Mouse (Mus musculus): ENCODE results near the gene Itgb7. TPM values are rescaled to one million over a fixed set of nuclear protein-coding genes. Genes with fewer than 3 reads are reported as not detected.

The Itgb7 gene
- polyA plus RNA-seq, 1 experiment from 2014 or later = 0.57 TPM

DNA sequence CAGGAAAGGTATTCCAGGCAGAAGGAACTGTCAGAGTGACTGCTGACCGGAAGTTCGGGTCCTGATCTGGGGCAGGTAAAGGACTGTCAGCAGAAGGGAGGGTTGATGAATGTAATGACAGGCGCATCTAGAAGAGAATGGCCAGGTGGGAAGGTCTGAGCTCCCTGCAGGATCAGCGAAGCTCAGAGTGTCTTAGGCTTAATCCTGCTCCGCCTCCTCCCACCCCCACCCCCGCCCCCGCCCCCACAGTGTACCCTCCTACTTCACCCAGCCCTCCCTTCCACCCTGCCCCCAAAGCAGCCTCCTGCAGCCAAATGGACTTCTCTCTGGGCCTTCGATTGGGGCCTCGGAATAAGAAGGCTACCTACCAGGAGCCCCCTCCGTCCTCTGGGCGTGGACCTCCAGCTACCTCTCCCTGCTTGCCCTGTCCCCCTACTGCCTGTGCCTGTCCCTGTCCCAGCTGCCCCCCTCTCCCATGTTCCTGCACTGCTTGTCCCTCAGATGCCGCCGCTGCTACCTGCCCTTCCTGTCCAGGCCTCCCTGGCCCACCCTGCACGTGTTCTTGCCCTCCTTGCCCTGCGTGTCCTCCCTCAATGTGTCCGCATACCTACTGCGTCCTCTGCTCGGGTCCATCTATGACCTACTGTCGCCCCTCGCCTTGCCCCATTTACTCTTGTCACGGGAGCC lies 38.7 kb upstream of the Itgb7 start, which contains the start of gene Gm9918:
Gm9918 (plus strand) TSS at position 290 of the 687 bp plus-strand sequence.
- Histone ChIP-seq H3K4me3 (ENCODE audit: low read depth, low read length) (peak within 1 kb of the TSS; percentile 22), H3K4me2 (ENCODE audit: low read depth, severe bottlenecking) (peak within 1 kb of the TSS; percentile 47), H3K27me3 (ENCODE audit: control insufficient read depth, insufficient read depth, low read length) (no peaks in the 10 kb centered on the region), H3K9ac (ENCODE audit: low read length) (peak within 1 kb of the TSS; percentile 46), H3K36me3 (ENCODE audit: control insufficient read depth, insufficient read depth, low read length) (no peaks in the 10 kb centered on the region), H3K4me1 (ENCODE audit: control insufficient read depth, insufficient read depth, low read length) (peaks cover 18% of the 10 kb centered on the region), H3K27ac (replicated peaks; ENCODE audit: low read depth, low read length) (no peak within 1 kb of the TSS), H3K9me3 (ENCODE audit: control insufficient read depth, low read length) (no peaks in the 10 kb centered on the region)
- peak; percentile 62; the same call in 1 of the 2 replicates for ATAC-seq (ENCODE audit: insufficient number of reproducible peaks, low FRiP score, low TSS enrichment, low read depth)
- WGBS = 10% methylated on average over 21 of the region's 21 CpGs
- DNase-seq (ENCODE audit: low spot score) = peak; percentile 39

DNA sequence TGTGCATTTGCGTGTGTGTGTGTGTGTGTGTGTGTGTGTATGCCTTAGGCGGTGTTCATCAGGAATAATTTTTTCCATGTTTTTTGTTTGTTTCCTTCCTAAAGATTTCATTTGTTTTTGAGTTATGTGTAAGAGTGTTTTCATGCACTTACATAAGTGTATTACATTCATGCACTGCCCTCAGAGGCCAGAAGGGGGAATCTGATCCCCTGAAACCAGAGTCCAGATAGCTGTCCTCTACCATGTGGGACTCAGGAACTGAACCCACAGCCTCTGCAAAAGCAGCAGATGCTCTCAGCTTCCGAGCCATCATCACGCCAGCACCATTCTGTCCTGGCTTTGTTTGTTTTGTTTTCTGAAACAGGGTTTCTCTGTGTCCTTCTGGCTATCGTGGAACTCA lies 33.8 kb upstream of the Itgb7 start:
- H3K9me3 ChIP-seq (ENCODE audit: control insufficient read depth, low read length) = no peaks in the 10 kb centered on the region
- no peaks in the 10 kb centered on the region for H3K36me3 ChIP-seq (ENCODE audit: control insufficient read depth, insufficient read depth, low read length)
- H3K4me2 ChIP-seq (ENCODE audit: low read depth, severe bottlenecking) = no peak overlapping the region
- no peaks in the 10 kb centered on the region for H3K27me3 ChIP-seq (ENCODE audit: control insufficient read depth, insufficient read depth, low read length)
- no peak overlapping the region for H3K27ac ChIP-seq (replicated peaks; ENCODE audit: low read depth, low read length)
- H3K4me1 ChIP-seq (ENCODE audit: control insufficient read depth, insufficient read depth, low read length) = peaks cover 11% of the 10 kb centered on the region
- no peak overlapping the region for H3K4me3 ChIP-seq (ENCODE audit: low read depth, low read length)
- no peak for ATAC-seq (ENCODE audit: insufficient number of reproducible peaks, low FRiP score, low TSS enrichment, low read depth)
- no peak for DNase-seq (ENCODE audit: low spot score)
- H3K9ac ChIP-seq (ENCODE audit: low read length) = no peak overlapping the region
- 94% methylated on average over 5 of the region's 5 CpGs for WGBS

GRCm38 (mm10) chr15:102263037-102263436 lies 31.3 kb upstream of the Itgb7 start:
- no peaks in the 10 kb centered on the region for H3K27me3 ChIP-seq (ENCODE audit: control insufficient read depth, insufficient read depth, low read length)
- WGBS = 84% methylated on average over 2 of the region's 2 CpGs
- no peaks in the 10 kb centered on the region for H3K36me3 ChIP-seq (ENCODE audit: control insufficient read depth, insufficient read depth, low read length)
- H3K9me3 ChIP-seq (ENCODE audit: control insufficient read depth, low read length) = no peaks in the 10 kb centered on the region
- no peak overlapping the region for H3K4me3 ChIP-seq (ENCODE audit: low read depth, low read length)
- H3K4me1 ChIP-seq (ENCODE audit: control insufficient read depth, insufficient read depth, low read length) = peaks cover 19% of the 10 kb centered on the region
- DNase-seq (ENCODE audit: low spot score) (no peak), ATAC-seq (ENCODE audit: insufficient number of reproducible peaks, low FRiP score, low TSS enrichment, low read depth) (no peak)
- no peak overlapping the region for H3K27ac ChIP-seq (replicated peaks; ENCODE audit: low read depth, low read length)
- H3K4me2 ChIP-seq (ENCODE audit: low read depth, severe bottlenecking) = no peak overlapping the region
- H3K9ac ChIP-seq (ENCODE audit: low read length) = no peak overlapping the region

- Histone ChIP-seq H3K27ac (replicated peaks; ENCODE audit: low read depth, low read length) (no peak overlapping the region), H3K27me3 (ENCODE audit: control insufficient read depth, insufficient read depth, low read length) (no peaks in the 10 kb centered on the region), H3K9me3 (ENCODE audit: control insufficient read depth, low read length) (no peaks in the 10 kb centered on the region), H3K9ac (ENCODE audit: low read length) (no peak overlapping the region), H3K4me3 (ENCODE audit: low read depth, low read length) (no peak overlapping the region), H3K4me1 (ENCODE audit: control insufficient read depth, insufficient read depth, low read length) (peaks cover 24% of the 10 kb centered on the region), H3K36me3 (ENCODE audit: control insufficient read depth, insufficient read depth, low read length) (no peaks in the 10 kb centered on the region), H3K4me2 (ENCODE audit: low read depth, severe bottlenecking) (no peak overlapping the region)
- ATAC-seq (ENCODE audit: insufficient number of reproducible peaks, low FRiP score, low TSS enrichment, low read depth) = no peak
- DNase-seq (ENCODE audit: low spot score) = no peak
- 51% methylated on average over 7 of the region's 7 CpGs for WGBS
These were observed 30.8 kb upstream of the Itgb7 start for GRCm38 (mm10) chr15:102262582-102262981.

- Histone ChIP-seq H3K27me3 (ENCODE audit: control insufficient read depth, insufficient read depth, low read length) (no peaks in the 10 kb centered on the region), H3K4me3 (ENCODE audit: low read depth, low read length) (peak overlapping the region; percentile 14)
- DNase-seq (ENCODE audit: low spot score) = peak; percentile 79
These were observed 27.0 kb upstream of the Itgb7 start for GRCm38 (mm10) chr15:102258581-102259253.

DNA sequence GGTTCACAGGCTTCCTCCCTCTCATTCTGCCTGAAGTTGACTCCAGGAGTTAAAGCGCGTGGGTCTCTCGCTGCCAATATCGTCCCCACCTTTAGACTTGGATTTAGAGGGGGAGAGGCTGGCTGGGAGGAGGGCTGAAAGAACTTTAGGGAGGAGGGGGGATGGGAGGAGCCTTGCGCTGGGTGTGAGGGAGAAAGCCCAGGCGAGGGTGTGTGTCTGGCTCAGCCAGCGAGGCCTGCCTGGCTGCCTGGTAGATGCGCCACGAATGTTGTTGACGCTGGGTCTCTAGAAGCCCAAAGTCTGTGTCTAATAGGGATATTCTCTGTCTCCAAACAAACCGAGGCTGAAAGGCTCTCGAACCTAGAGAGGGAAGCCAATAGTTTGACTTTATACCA lies 26.3 kb upstream of the Itgb7 start:
- H3K4me2 ChIP-seq (ENCODE audit: low read depth, severe bottlenecking) = peak overlapping the region; percentile 82
- H3K36me3 ChIP-seq (ENCODE audit: control insufficient read depth, insufficient read depth, low read length) = no peaks in the 10 kb centered on the region
- peaks cover 48% of the 10 kb centered on the region for H3K4me1 ChIP-seq (ENCODE audit: control insufficient read depth, insufficient read depth, low read length)
- ATAC-seq (ENCODE audit: insufficient number of reproducible peaks, low FRiP score, low TSS enrichment, low read depth) (peak; percentile 41; the same call in 1 of the 2 replicates), DNase-seq (ENCODE audit: low spot score) (peak; percentile 82)
- peak overlapping the region; percentile 84 for H3K9ac ChIP-seq (ENCODE audit: low read length)
- peak overlapping the region; percentile 93 for H3K27ac ChIP-seq (replicated peaks; ENCODE audit: low read depth, low read length)
- H3K9me3 ChIP-seq (ENCODE audit: control insufficient read depth, low read length) = no peaks in the 10 kb centered on the region
- no peaks in the 10 kb centered on the region for H3K27me3 ChIP-seq (ENCODE audit: control insufficient read depth, insufficient read depth, low read length)
- WGBS = 2% methylated on average over 12 of the region's 12 CpGs
- peak overlapping the region; percentile 71 for H3K4me3 ChIP-seq (ENCODE audit: low read depth, low read length)

More at GRCm38 (mm10) chr15:102258581-102259253, 27.0 kb upstream of the Itgb7 start:
- Histone ChIP-seq H3K36me3 (ENCODE audit: control insufficient read depth, insufficient read depth, low read length) (no peaks in the 10 kb centered on the region), H3K27ac (replicated peaks; ENCODE audit: low read depth, low read length) (peak overlapping the region; percentile 93), H3K4me2 (ENCODE audit: low read depth, severe bottlenecking) (peak overlapping the region; percentile 82), H3K9me3 (ENCODE audit: control insufficient read depth, low read length) (no peaks in the 10 kb centered on the region), H3K4me1 (ENCODE audit: control insufficient read depth, insufficient read depth, low read length) (peaks cover 48% of the 10 kb centered on the region), H3K9ac (ENCODE audit: low read length) (peak overlapping the region; percentile 55; the same call in 1 of the 2 replicates)
- WGBS = 3% methylated on average over 11 of the region's 11 CpGs
- ATAC-seq (ENCODE audit: insufficient number of reproducible peaks, low FRiP score, low TSS enrichment, low read depth) = peak; percentile 40

- Histone ChIP-seq H3K4me3 (ENCODE audit: low read depth, low read length) (peak within 1 kb of the TSS; percentile 71), H3K27me3 (ENCODE audit: control insufficient read depth, insufficient read depth, low read length) (no peaks in the 10 kb centered on the region), H3K9ac (ENCODE audit: low read length) (peak within 1 kb of the TSS; percentile 84), H3K9me3 (ENCODE audit: control insufficient read depth, low read length) (no peaks in the 10 kb centered on the region), H3K4me2 (ENCODE audit: low read depth, severe bottlenecking) (peak within 1 kb of the TSS; percentile 82), H3K4me1 (ENCODE audit: control insufficient read depth, insufficient read depth, low read length) (peaks cover 51% of the 10 kb centered on the region), H3K27ac (replicated peaks; ENCODE audit: low read depth, low read length) (peak within 1 kb of the TSS; percentile 93), H3K36me3 (ENCODE audit: control insufficient read depth, insufficient read depth, low read length) (no peaks in the 10 kb centered on the region)
- WGBS = under 1% methylated on average over 37 of the region's 46 CpGs
- ATAC-seq (ENCODE audit: insufficient number of reproducible peaks, low FRiP score, low TSS enrichment, low read depth) (peak; percentile 63), DNase-seq (ENCODE audit: low spot score) (peak; percentile 70)
These were observed 25.7 kb upstream of the Itgb7 start, which contains the start of gene Rarg for GRCm38 (mm10) chr15:102257202-102258075. Rarg (minus strand) TSS chr15:102257517.
